Comparison of ENCODE assay signal across 8 mouse cellular contexts in genomic region chr16:21310636-21311615, GRCm38 (mm10).
DNase-seq lines count a peak whose midpoint lies in the region; ATAC-seq lines count a peak whose summit lies in the region.

No protein-coding gene starts in this region.

- ATAC-seq in frontal cortex, adult (ENCODE audit: low TSS enrichment) = peak; percentile 82
- ATAC-seq in hematopoietic stem cell, adult 5-6 weeks (replicated peaks in 1 of 2; ENCODE audit: insufficient read depth in 1 of 2, low FRiP score in 2 of 2, low TSS enrichment in 1 of 2, low read depth in 1 of 2, poor library complexity in 2 of 2, severe bottlenecking in 2 of 2) = peak; percentile 83 to 88

- peak; percentile 91 for DNase-seq in NIH3T3 (ENCODE audit: low read depth)
- peak; percentile 53 for DNase-seq in cerebellum, adult 9-11 months
- peak; percentile 47 to 66 for DNase-seq in layer of hippocampus, postnatal 14 days (ENCODE audit: low spot score in 2 of 2)
- peak; percentile 85 for DNase-seq in lung, postnatal 10 days
- DNase-seq in ovary, postnatal 14 days (ENCODE audit: low spot score) = peak; percentile 54
- DNase-seq in thymus, postnatal 14 days = peak; percentile 87

Comparison
In these comparisons a context has a peak if more than half of its experiments do, and no peak if none do; other contexts are left out.
1. Peak in every context shown above with its lines: DNase-seq and ATAC-seq.